Mouse (Mus musculus): ENCODE results near the gene Cstad. TPM values are rescaled to one million over a fixed set of nuclear protein-coding genes. Genes with fewer than 3 reads are reported as not detected.

The Cstad gene
- total RNA-seq, 2 experiments from 2014 or later = 0.57 to 1.2 TPM

GRCm38 (mm10) chr2:30595796-30596195 is 956 bp downstream of the Cstad start:
- DNase-seq = no peak

GRCm38 (mm10) chr2:30599621-30600020 is 4.8 kb downstream of the Cstad start:
- no peak for DNase-seq

GRCm38 (mm10) chr2:30600291-30600690 is 5.5 kb downstream of the Cstad start:
- DNase-seq = peak; percentile 83 to 84

- DNase-seq = peak; percentile 87 to 90
These were observed 6.4 kb downstream of the Cstad start for GRCm38 (mm10) chr2:30600965-30601841.

- no peak for DNase-seq
These were observed 7.6 kb downstream of the Cstad start for GRCm38 (mm10) chr2:30602451-30602850.

GRCm38 (mm10) chr2:30603731-30604130 is 8.9 kb downstream of the Cstad start:
- DNase-seq = no peak

GRCm38 (mm10) chr2:30604880-30605761 is 10.3 kb downstream of the Cstad start:
- DNase-seq = peak; percentile 50 to 58

GRCm38 (mm10) chr2:30605762-30606051 is 10.9 kb downstream of the Cstad start:
- no peak for DNase-seq

- DNase-seq = no peak
These were observed 11.8 kb downstream of the Cstad start for GRCm38 (mm10) chr2:30606621-30607052.

GRCm38 (mm10) chr2:30607941-30608340 is 13.1 kb downstream of the Cstad start:
- no peak for DNase-seq

GRCm38 (mm10) chr2:30608690-30609201 is 13.9 kb downstream of the Cstad start:
- no peak for DNase-seq

GRCm38 (mm10) chr2:30613574-30613973 is 18.7 kb downstream of the Cstad start:
- peak; percentile 75 to 79 for DNase-seq

GRCm38 (mm10) chr2:30614151-30614923 is 19.5 kb downstream of the Cstad start:
- no peak for DNase-seq

- no peak for DNase-seq
These were observed 21.0 kb downstream of the Cstad start for GRCm38 (mm10) chr2:30615869-30616268.

GRCm38 (mm10) chr2:30616464-30616863 is 21.6 kb downstream of the Cstad start:
- DNase-seq = no peak

- DNase-seq = peak; percentile 35 to 59
These were observed 23.8 kb downstream of the Cstad start for GRCm38 (mm10) chr2:30618487-30619248.

- no peak for DNase-seq
These were observed 29.0 kb downstream of the Cstad start for GRCm38 (mm10) chr2:30623873-30624272.

- no peak for DNase-seq
These were observed 30.5 kb downstream of the Cstad start for GRCm38 (mm10) chr2:30625296-30625826.

- DNase-seq = no peak
These were observed 31.3 kb downstream of the Cstad start for GRCm38 (mm10) chr2:30626058-30626675.

GRCm38 (mm10) chr2:30627338-30627737 is 32.5 kb downstream of the Cstad start:
- DNase-seq = no peak

- no peak for DNase-seq
These were observed 33.5 kb downstream of the Cstad start for GRCm38 (mm10) chr2:30628374-30628773.

Data from heart, adult 18-20 months (tissue).